Mouse (Mus musculus): Measurements from ENCODE around the gene Rinl.

- TF ChIP-seq POLR2A (IDR thresholded peaks at IDR 0.05; ENCODE audit: low read depth, low read length) (no peak), CTCF (IDR thresholded peaks at IDR 0.05; ENCODE audit: extremely low read depth, insufficient read length, insufficient replicate concordance, low read depth, low read length) (no peak)
These were observed 23.7 kb downstream of the Rinl start for GRCm38 (mm10) chr7:28812436-28812835.
